In genomic region chr16:32077648-32078407, GRCm38 (mm10) we compare ENCODE assay signal across 8 mouse cellular contexts. TPM values are rescaled to one million over a fixed set of nuclear protein-coding genes. Genes with fewer than 3 reads are reported as not detected.
DNase-seq lines count a peak whose midpoint lies in the region; ATAC-seq and TF ChIP-seq lines count a peak whose summit lies in the region.

No protein-coding gene starts in this region.

- ATAC-seq in forebrain, postnatal 0 days = no peak
- no peak for ATAC-seq in liver, embryonic 15.5 days (ENCODE audit: insufficient read depth)

- H3K4me2 ChIP-seq in forebrain, postnatal 0 days (ENCODE audit: low read depth) = peak overlapping the region; percentile 82
- peak overlapping the region; percentile 88 for H3K4me2 ChIP-seq in liver, embryonic 15.5 days

- H3K27me3 ChIP-seq in liver, adult 2 months (ENCODE audit: control insufficient read depth, insufficient read depth, low read length) = no peaks in the 10 kb centered on the region
- H3K27me3 ChIP-seq in forebrain, postnatal 0 days (ENCODE audit: insufficient read depth, low read length) = no peaks in the 10 kb centered on the region
- H3K27me3 ChIP-seq in liver, embryonic 15.5 days = no peaks in the 10 kb centered on the region

- intact Hi-C loops in left cerebral cortex, postnatal 36 days (cut with DNase I) = no loop called here

- peak overlapping the region; percentile 71; the same call in 1 of the 2 replicates for H3K27ac ChIP-seq in liver, adult 2 months (replicated peaks; ENCODE audit: insufficient read depth, low read depth, low read length)
- no peak overlapping the region for H3K27ac ChIP-seq in forebrain, postnatal 0 days (ENCODE audit: low read depth, low read length)
- peak overlapping the region; percentile 98 for H3K27ac ChIP-seq in liver, embryonic 15.5 days (replicated peaks)

- no peak for TF ChIP-seq CTCF in liver, adult 2 months (IDR thresholded peaks at IDR 0.05; ENCODE audit: low read depth, low read length)
- no peak for TF ChIP-seq CTCF in forebrain, postnatal 0 days (IDR thresholded peaks at IDR 0.05; ENCODE audit: low read depth)

- H3K4me1 ChIP-seq in liver, adult 2 months (ENCODE audit: control insufficient read depth, insufficient read depth, low read length) = peaks cover 13% of the 10 kb centered on the region; the same call in 1 of the 2 replicates
- H3K4me1 ChIP-seq in forebrain, postnatal 0 days (ENCODE audit: insufficient read depth) = peaks cover 14% of the 10 kb centered on the region; the same call in 1 of the 2 replicates
- peaks cover 34% of the 10 kb centered on the region for H3K4me1 ChIP-seq in liver, embryonic 15.5 days (replicated peaks)

- H3K4me3 ChIP-seq in liver, adult 2 months (ENCODE audit: insufficient read depth, low read depth, low read length) = peak overlapping the region; percentile 84
- H3K4me3 ChIP-seq in forebrain, postnatal 0 days (ENCODE audit: low read depth, low read length) = peak overlapping the region; percentile 100
- H3K4me3 ChIP-seq in liver, embryonic 15.5 days (replicated peaks) = peak overlapping the region; percentile 95

- 5% methylated on average over 13 of the region's 13 CpGs for WGBS in liver, adult 2 months
- WGBS in forebrain, postnatal 0 days = 5% methylated on average over 13 of the region's 13 CpGs
- 4% methylated on average over 13 of the region's 13 CpGs for WGBS in liver, embryonic 15.5 days (ENCODE audit: insufficient replicate concordance)

- peaks cover 26% of the 10 kb centered on the region for H3K79me2 ChIP-seq in liver, adult 2 months (ENCODE audit: control insufficient read depth, insufficient read depth, low read length)

- DNase-seq in liver, adult 2 months (ENCODE audit: extremely low read depth, low read depth, low spot score) = peak; percentile 28
- DNase-seq in liver (no peak), NIH3T3 (ENCODE audit: low read depth) (peak; percentile 28)
- no peak for DNase-seq in forebrain, postnatal 0 days
- no peak for DNase-seq in left cerebral cortex, postnatal 36 days (ENCODE audit: low spot score in 2 of 2)
- DNase-seq in urinary bladder, postnatal 14 days (ENCODE audit: low spot score) = no peak
- DNase-seq in right cerebral cortex, adult 18-20 months = no peak

- no peak for TF ChIP-seq POLR2A in liver, adult 2 months (IDR thresholded peaks at IDR 0.05; ENCODE audit: extremely low read depth, insufficient read depth, low read length)

- no peaks in the 10 kb centered on the region for H3K9me3 ChIP-seq in forebrain, postnatal 0 days (ENCODE audit: low read length)
- H3K9me3 ChIP-seq in liver, embryonic 15.5 days (replicated peaks) = no peaks in the 10 kb centered on the region

- H3K9ac ChIP-seq in liver, adult 2 months (ENCODE audit: low read depth, low read length) = peak overlapping the region; percentile 93
- H3K9ac ChIP-seq in forebrain, postnatal 0 days = peak overlapping the region; percentile 94
- H3K9ac ChIP-seq in liver, embryonic 15.5 days = peak overlapping the region; percentile 93

- H3K36me3 ChIP-seq in liver, adult 2 months (ENCODE audit: control insufficient read depth, insufficient read depth, low read length) = no peaks in the 10 kb centered on the region
- no peaks in the 10 kb centered on the region for H3K36me3 ChIP-seq in forebrain, postnatal 0 days (ENCODE audit: insufficient read depth)
- no peaks in the 10 kb centered on the region for H3K36me3 ChIP-seq in liver, embryonic 15.5 days (replicated peaks)

RNA-seq across cellular contexts. Expression of gene Pak2, which starts 1.3 kb away (rescaled TPM):
- 11.0 and 11.8 TPM in 2 replicates for total RNA-seq in liver, adult 2 months (2014; rRNA removed)
- polyA plus RNA-seq in liver, adult 2 months (2012; rRNA removed) = 5.8 and 6.3 TPM in 2 replicates
- 35.9 and 41.1 TPM in 2 replicates for total RNA-seq in forebrain, postnatal 0 days (2014; rRNA removed)
- polyA plus RNA-seq in forebrain, postnatal 0 days (2015; fragmentation: Nextera tagmentation; extraction: Ambion mirVana) = 23.3 and 29.4 TPM in 2 replicates
- 9.5 and 9.7 TPM in 2 replicates for polyA plus RNA-seq in liver, embryonic 15.5 days (2015; fragmentation: Nextera tagmentation; extraction: Ambion mirVana)
- total RNA-seq in left cerebral cortex, postnatal 36 days (2021) = 10 to 100 TPM; 24.1 to 25.3 TPM

RNA-seq across cellular contexts. Expression of gene Pigx, which starts 21.7 kb away (rescaled TPM):
- total RNA-seq in liver, adult 2 months (2014; rRNA removed) = 37.7 and 40.5 TPM in 2 replicates
- polyA plus RNA-seq in liver, adult 2 months (2012; rRNA removed) = 17.5 and 19.0 TPM in 2 replicates
- total RNA-seq in forebrain, postnatal 0 days (2014; rRNA removed) = 71.7 and 102 TPM in 2 replicates
- polyA plus RNA-seq in forebrain, postnatal 0 days (2015; fragmentation: Nextera tagmentation; extraction: Ambion mirVana) = 113 and 133 TPM in 2 replicates
- polyA plus RNA-seq in liver, embryonic 15.5 days (2015; fragmentation: Nextera tagmentation; extraction: Ambion mirVana) = 27.8 and 31.5 TPM in 2 replicates
- 10 to 100 TPM; 25.8 to 27.8 TPM for total RNA-seq in left cerebral cortex, postnatal 36 days (2021)

RNA-seq across cellular contexts. Expression of gene Cep19, which starts 21.8 kb away (rescaled TPM):
- total RNA-seq in liver, adult 2 months (2014; rRNA removed) = 6.0 and 6.5 TPM in 2 replicates
- 7.6 and 10.1 TPM in 2 replicates for polyA plus RNA-seq in liver, adult 2 months (2012; rRNA removed)
- 43.6 and 51.5 TPM in 2 replicates for total RNA-seq in forebrain, postnatal 0 days (2014; rRNA removed)
- polyA plus RNA-seq in forebrain, postnatal 0 days (2015; fragmentation: Nextera tagmentation; extraction: Ambion mirVana) = 61.0 and 64.8 TPM in 2 replicates
- 4.7 and 5.5 TPM in 2 replicates for polyA plus RNA-seq in liver, embryonic 15.5 days (2015; fragmentation: Nextera tagmentation; extraction: Ambion mirVana)
- total RNA-seq in left cerebral cortex, postnatal 36 days (2021) = 10 to 100 TPM; 71.0 to 72.1 TPM

Comparison
In these comparisons a context has a peak if more than half of its experiments do, and no peak if none do; other contexts are left out.
1. DNase-seq: peak in liver, adult 2 months (single experiment) and NIH3T3 (single experiment); none in liver (single experiment), forebrain, postnatal 0 days (single experiment), left cerebral cortex, postnatal 36 days (0 of 2), urinary bladder, postnatal 14 days (single experiment) and right cerebral cortex, adult 18-20 months (single experiment).
2. Peak in every context shown above with its lines, with median percentiles within 50 percentile points of each other: H3K4me3 ChIP-seq and H3K9ac ChIP-seq.